Mouse (Mus musculus) thymus, postnatal 25 days (tissue): ENCODE results near the gene St3gal6.

ENCODE experiments used
- DNase-seq: peaks from one replicate; pipeline ENCODE4 v3.0.0; 2022

St3gal6 gene

DNA sequence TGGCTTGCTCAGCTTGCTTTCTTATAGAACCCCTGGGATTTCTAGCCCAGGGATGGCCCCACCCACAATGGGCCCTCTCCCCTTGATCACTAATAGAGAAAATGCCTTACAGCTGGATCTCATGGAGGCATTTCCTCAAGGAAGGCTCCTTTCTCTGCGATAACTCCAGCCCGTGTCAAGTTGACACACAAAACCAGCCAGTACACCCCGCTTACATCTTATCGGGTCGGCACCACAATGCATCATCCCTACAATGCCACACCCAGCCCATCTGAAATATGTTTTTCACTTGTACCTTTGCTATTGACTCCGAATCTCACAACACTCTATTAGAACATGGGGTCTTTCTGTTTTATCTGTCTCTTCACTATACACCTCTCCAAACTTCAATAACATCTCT is 3.6 kb downstream of the St3gal6 start:
- no peak for DNase-seq

DNA sequence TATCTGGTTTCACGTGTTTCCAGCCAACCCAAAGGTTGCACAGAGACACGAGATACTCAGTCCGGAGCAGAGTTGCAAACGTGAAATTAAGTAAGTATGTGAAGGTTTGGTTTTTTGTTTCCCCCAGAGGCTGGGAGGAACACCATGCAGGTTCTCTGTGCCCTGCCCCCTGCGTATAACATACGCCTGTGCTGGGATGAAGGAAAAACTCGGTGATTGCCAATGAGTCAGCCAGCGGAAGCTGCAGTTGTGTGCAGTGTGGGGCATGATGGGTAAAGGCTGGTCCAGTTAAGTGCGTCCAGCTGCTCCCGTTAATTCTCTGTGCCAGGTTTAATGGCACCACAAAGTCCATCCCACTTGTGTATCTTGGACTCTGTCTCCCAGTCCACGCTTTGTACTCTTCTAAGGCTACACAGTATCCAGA is 4.4 kb downstream of the St3gal6 start:
- DNase-seq: no peak

DNA sequence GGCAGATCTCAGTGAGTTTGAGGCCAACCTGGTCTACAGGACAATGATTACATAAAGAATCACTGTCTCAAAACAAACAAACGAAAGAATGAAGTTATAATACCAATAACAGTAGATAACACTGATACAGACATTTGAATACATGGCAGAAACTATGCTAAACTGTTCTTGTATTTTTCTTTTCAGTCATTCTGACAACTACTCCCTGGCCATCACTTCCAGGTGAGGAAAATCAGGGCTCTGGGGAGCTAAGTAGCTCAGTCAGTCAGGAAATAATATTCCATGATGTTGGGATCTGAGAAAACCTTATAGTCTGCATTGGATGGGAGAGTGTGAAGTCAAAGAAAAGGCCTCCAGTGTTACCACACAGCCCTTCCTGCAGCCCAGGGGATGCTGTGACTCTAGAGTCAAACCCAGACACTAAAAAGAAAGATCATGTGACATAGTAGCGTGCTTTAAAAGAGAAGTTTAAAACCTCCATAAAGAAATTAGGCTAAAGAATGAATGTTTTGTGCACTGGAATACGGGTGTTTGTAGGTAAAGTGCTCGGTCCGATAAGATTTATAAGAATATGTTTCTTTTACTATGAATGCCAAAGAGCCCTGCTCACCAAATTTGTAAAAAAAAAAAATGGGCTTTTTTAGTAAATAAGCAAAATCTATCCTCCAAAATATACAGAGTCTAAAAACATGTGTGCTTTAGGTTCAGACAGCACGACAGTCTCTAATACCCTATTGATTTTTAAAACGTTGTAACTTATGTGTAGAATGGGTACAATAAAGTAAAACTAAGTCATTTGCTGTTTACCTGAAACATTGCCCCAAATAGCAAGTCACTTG is 6.9 kb downstream of the St3gal6 start:
- no peak for DNase-seq

DNA sequence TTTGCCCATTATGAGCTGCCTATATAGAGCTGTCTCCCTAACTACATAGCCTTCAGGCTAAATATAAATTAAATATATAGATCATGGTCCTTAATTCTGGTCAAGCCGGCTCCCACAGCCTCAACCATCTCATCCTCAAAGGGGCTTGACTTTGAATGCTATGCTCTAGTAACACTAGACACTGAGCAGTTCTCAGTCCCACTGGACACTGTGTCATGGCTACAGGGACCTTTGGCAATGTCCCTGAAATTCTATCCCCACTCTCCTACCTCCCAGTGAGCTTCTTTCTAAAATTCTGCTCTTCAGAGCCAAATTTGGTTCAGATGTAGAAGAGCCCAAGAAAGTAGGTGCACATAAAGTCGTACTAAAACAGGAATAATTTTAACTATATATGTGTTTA is 7.9 kb downstream of the St3gal6 start:
- no peak for DNase-seq

DNA sequence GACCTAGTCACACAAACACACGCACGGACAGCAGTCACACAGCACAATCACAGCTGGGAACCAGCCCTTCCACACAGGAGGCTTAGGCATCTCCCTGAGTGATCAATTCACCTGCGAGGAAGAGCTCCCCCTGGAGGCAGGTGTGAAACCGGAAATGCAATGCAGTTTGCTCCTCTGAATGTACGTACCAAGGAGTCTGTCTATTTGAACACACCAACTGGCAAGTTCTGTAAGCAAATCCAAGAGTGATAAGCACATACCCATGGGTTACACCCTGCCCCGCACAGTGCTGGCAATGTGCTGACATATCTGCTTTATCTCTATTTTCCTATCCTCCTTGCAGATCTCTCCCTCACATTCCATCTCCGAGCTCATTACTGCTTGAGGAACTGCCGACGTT is 9.5 kb downstream of the St3gal6 start:
- peak; percentile 59 for DNase-seq

GRCm38 (mm10) chr16:58513755-58514154 is 10.3 kb downstream of the St3gal6 start:
- no peak for DNase-seq

DNA sequence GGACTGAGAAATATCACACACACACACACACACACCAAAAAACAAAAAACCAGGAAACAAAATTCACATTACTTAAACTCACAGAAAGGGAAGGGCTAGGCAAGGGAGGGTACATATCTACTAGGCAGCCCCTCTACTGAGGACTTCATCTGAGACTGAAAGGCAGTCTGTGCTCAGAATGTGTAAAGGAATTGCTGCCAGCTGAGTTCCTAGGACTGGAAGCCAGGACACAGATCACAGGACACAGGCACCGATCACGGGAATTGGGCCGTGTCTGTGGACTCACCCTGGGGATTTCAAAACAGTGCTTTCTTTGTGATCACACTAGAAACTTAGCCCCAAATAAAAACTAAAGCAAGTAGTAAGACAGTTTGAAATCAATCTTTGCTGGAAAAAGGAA is 11.2 kb downstream of the St3gal6 start:
- DNase-seq: no peak

GRCm38 (mm10) chr16:58512181-58512761 is 11.8 kb downstream of the St3gal6 start:
- no peak for DNase-seq

DNA sequence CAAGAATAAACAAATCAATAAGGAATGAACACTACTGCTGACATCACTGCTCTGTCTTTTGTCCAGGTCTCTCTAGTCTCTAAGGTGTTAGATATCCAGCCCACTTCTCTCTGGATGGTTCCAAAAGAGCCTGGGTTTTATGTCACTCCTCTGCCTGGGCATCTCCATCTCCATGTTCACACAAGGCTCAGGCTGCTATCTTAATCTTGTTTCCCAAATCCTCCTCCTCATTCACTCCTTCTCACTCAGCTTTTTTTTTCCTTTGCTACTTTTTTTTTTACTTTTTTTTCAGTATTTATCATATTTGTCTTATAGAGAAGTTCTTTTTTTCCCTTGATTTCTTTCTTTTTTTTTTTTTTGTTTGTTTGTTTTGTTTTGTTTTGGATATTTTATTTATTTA is 19.1 kb downstream of the St3gal6 start:
- DNase-seq: no peak

- no peak for DNase-seq
These were observed 21.5 kb downstream of the St3gal6 start for GRCm38 (mm10) chr16:58502566-58502965.

- no peak for DNase-seq
These were observed 22.2 kb downstream of the St3gal6 start for GRCm38 (mm10) chr16:58501760-58502301.

GRCm38 (mm10) chr16:58499650-58500049 is 24.4 kb downstream of the St3gal6 start:
- no peak for DNase-seq

- no peak for DNase-seq
These were observed 24.9 kb downstream of the St3gal6 start for GRCm38 (mm10) chr16:58499172-58499584.

GRCm38 (mm10) chr16:58497886-58498713 is 25.9 kb downstream of the St3gal6 start:
- peak; percentile 45 for DNase-seq

GRCm38 (mm10) chr16:58496791-58497190 is 27.3 kb downstream of the St3gal6 start:
- no peak for DNase-seq

DNA sequence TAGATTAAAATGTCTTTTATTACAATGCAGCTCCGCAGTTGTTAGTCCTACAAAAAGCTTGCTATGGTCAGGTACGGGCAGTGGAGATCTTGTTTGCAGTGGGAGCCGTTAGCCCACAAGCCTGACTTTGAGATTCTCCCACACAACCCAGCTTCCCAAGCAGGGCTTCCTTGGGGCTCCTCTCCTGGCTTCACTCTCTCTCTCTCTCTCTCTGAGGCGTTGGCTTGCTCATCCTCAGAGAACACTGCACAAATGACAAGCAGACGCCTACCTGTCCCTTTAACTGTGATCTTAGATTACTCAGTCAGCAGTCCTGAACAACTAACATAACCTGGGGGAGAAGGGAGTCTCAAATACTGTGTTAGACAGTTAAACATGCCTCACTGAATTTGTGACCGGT is 36.2 kb downstream of the St3gal6 start:
- no peak for DNase-seq

- DNase-seq: no peak
These were observed 41.7 kb downstream of the St3gal6 start for GRCm38 (mm10) chr16:58482296-58482695.

GRCm38 (mm10) chr16:58481906-58482270 is 42.2 kb downstream of the St3gal6 start:
- no peak for DNase-seq

DNA sequence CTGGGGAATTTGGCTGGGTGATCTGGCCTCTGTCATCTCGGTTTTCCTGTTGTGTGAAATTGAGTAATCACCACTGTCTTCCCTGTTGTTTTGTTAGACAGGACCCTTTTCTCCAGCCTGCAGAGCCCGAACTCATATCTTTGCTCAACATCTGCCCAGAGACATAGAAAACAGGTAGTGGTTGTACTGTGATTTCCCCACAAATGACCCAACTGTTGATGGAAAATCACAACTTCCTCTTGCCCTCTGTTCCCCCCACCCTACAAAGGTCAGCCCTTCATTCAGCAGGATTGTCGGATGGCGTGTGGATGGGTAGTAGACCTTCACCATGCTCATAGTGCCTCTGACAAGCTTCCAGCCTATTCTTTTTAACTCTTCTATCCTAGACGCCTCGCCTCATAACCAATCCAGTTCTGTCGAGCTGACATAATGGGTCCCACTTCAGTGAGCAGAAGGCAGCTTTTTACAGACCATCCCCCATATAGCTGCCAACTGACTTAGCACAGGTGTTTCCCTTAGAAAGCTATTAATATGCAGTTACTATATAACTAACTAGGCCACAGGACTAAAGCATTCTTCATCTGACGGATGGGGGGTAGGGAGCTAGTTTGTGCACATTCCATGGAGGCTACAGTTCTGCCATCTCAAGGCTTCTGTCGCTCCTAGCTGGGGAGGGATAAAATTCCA is 42.7 kb downstream of the St3gal6 start:
- DNase-seq: no peak

DNA sequence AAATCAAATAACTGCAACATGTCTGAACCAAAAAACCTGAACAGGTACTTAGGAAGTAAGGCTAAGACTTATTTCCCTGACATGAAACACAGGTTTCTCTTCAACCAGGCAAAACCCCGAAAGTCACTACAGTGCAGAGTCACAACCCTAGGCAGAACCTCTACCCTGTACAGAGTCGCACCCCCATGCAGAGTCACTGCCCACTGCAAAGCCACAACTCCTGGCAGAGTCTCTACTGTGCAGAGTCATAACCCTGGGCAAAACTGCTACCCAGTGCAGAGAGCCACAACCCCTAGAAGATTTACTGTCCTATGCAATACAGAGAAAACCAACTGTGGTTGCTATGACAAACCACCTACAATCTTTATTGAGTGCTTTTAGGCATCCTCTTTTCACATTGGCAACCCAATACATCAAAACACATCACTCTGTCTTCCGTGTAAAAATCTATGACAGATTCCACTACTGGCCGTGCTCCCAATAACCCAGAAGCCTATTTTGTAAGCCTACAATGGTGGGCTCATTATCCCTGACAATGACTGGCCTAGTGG is 44.1 kb downstream of the St3gal6 start:
- no peak for DNase-seq

GRCm38 (mm10) chr16:58476363-58476762 is 47.7 kb downstream of the St3gal6 start:
- DNase-seq: no peak

GRCm38 (mm10) chr16:58475544-58476154 is 48.4 kb downstream of the St3gal6 start:
- DNase-seq: no peak
